In the genomic region with DNA sequence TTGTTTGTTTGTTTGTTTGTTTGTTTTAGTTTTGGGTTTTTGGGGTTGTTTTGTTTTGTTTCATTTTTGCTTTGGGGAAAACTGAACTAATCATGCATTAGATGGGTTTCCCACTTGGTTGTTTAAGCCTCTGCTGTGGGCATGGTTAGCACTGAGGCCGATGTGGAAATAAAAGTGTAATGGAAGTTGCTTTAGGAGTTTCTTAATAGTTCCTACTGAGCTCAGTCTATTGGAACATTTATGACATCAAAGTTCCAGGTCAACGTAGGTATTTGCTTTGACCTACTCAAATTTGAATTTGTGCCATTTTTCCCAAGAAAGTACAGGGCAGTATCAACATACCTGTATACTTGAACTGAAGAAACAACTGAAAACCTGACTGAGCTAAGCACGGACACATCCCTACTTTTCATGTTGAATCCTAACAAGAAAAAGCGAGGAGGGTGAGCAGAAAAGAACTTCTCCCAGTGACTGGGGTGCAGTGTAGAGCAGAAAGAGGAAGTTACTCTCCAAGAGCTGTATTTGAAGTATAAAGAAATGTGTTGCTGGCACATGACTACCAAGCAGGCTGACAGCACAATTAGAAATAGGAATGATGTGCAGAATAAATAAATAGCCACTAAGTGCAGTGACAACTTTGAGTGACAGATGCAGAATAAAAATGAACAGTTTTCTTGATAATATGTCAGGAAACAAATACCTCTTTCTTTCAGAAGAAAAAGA, we compare ENCODE assay signal across 25 mouse cellular contexts.
A peak's percentile ranks its signal among the peaks of the same experiment; 100 is the strongest.
DNase-seq lines count a peak whose midpoint lies in the region; ATAC-seq and TF ChIP-seq lines count a peak whose summit lies in the region.
"Had no signal": no experiment of that assay in that cellular context is flagged by ENCODE, and none has a peak within 500 bp of the region (broad histone marks: within the 10 kb centered on the region; RNA-seq: fewer than 3 reads in every experiment).

No protein-coding gene starts in this region.

- 71% methylated on average over 4 of the region's 4 CpGs for WGBS in lung, embryonic 16.5 days
- 67% methylated on average over 4 of the region's 4 CpGs for WGBS in lung, adult 2 months
- WGBS in stomach, postnatal 0 days: 79% methylated on average over 4 of the region's 4 CpGs
- 72% methylated on average over 4 of the region's 4 CpGs for WGBS in kidney, adult 2 months

- H3K4me2 ChIP-seq in lung, embryonic 16.5 days (ENCODE audit: low read depth, low read length): no peak overlapping the region
- H3K4me2 ChIP-seq in CH12.LX (ENCODE audit: insufficient read depth, low read depth, poor library complexity, severe bottlenecking): no peak overlapping the region
- no peak overlapping the region for H3K4me2 ChIP-seq in stomach, postnatal 0 days (replicated peaks; ENCODE audit: low read depth)
- H3K4me2 ChIP-seq: heart, embryonic 15.5 days; hindbrain, embryonic 14.5 days; midbrain, embryonic 13.5 days; neural tube, embryonic 13.5 days; stomach, embryonic 15.5 days had no signal

- H3K9me3 ChIP-seq in lung, embryonic 16.5 days (ENCODE audit: control insufficient read depth, low read length): no peaks in the 10 kb centered on the region
- H3K9me3 ChIP-seq in CH12.LX (replicated peaks; ENCODE audit: low read length): peaks cover 4% of the 10 kb centered on the region
- H3K9me3 ChIP-seq in stomach, postnatal 0 days (ENCODE audit: control insufficient read depth, low read length): no peaks in the 10 kb centered on the region
- H3K9me3 ChIP-seq: heart, embryonic 15.5 days; megakaryocyte, embryonic 14.5 days; midbrain, embryonic 13.5 days; neural tube, embryonic 13.5 days; stomach, embryonic 15.5 days had no signal

- no peak for DNase-seq in lung, adult 2 months
- DNase-seq in CH12.LX (ENCODE audit: extremely low read depth): no peak
- no peak for DNase-seq in stomach, postnatal 0 days (ENCODE audit: low spot score)
- no peak for DNase-seq in kidney, adult 2 months
- DNase-seq in left cerebral cortex, adult 9 months (ENCODE audit: low spot score in 2 of 2): no peak
- DNase-seq: adrenal gland, postnatal 25 days; cerebellum, adult 9-11 months; gastrocnemius, postnatal 25 days; heart, postnatal 36 days; kidney, adult 8-10 months; kidney, postnatal 10 days; thymus, adult 2 months; thymus, postnatal 4 days had no signal

- no peak for ATAC-seq in lung, embryonic 16.5 days (ENCODE audit: low read depth)
- peak; percentile 86 for ATAC-seq in granulocyte monocyte progenitor cell, adult 5-6 weeks (replicated peaks; ENCODE audit: poor library complexity, severe bottlenecking)
- ATAC-seq in neutrophil, adult 5-6 weeks (ENCODE audit: extremely low read depth, insufficient number of reproducible peaks, low FRiP score, poor library complexity, severe bottlenecking): peak; percentile 89
- no peak for ATAC-seq in stomach, postnatal 0 days (ENCODE audit: low FRiP score, low TSS enrichment)
- ATAC-seq: inflammation-experienced regulatory T-cells, adult 6 months; midbrain, embryonic 13.5 days had no signal

- no peak overlapping the region for H3K9ac ChIP-seq in lung, embryonic 16.5 days (ENCODE audit: low read length)
- H3K9ac ChIP-seq in CH12.LX (ENCODE audit: insufficient read depth, low read depth): no peak overlapping the region
- no peak overlapping the region for H3K9ac ChIP-seq in stomach, postnatal 0 days (ENCODE audit: low read length)
- H3K9ac ChIP-seq: heart, embryonic 15.5 days; hindbrain, embryonic 14.5 days; midbrain, embryonic 13.5 days; neural tube, embryonic 13.5 days; stomach, embryonic 15.5 days had no signal

- no peaks in the 10 kb centered on the region for H3K79me2 ChIP-seq in CH12.LX (replicated peaks; ENCODE audit: control insufficient read depth, extremely low read depth, insufficient read depth, poor library complexity, severe bottlenecking)

- TF ChIP-seq CTCF in lung, adult 2 months (IDR thresholded peaks at IDR 0.05; ENCODE audit: insufficient read depth, low read length): no peak
- no peak for TF ChIP-seq CTCF in CH12.LX (conservative IDR thresholded peaks at IDR 0.05 in 1 of 2, IDR thresholded peaks at IDR 0.05 in 1 of 2; ENCODE audit: low read depth in 2 of 2, low read length in 2 of 2)
- TF ChIP-seq CTCF in stomach, postnatal 0 days (IDR thresholded peaks at IDR 0.05; ENCODE audit: low read depth): no peak
- TF ChIP-seq CTCF in kidney, adult 2 months (conservative IDR thresholded peaks at IDR 0.05; ENCODE audit: insufficient read depth, insufficient read length, low read depth, low read length): no peak

- dilution Hi-C loops in CH12.LX (cut with MboI; ENCODE audit: extremely low pct_ligation_motif_present, extremely low pct_unique_long_range_greater_than_20kb, low sequenced_read_pairs): no loop called here

- no peak for TF ChIP-seq POLR2A in lung, adult 2 months (IDR thresholded peaks at IDR 0.05; ENCODE audit: borderline replicate concordance, extremely low read depth, low read depth, low read length)
- no peak for TF ChIP-seq POLR2A in CH12.LX (IDR thresholded peaks at IDR 0.05; ENCODE audit: low read depth, low read length)
- no peak for TF ChIP-seq POLR2A in kidney, adult 2 months (IDR thresholded peaks at IDR 0.05; ENCODE audit: low read depth, low read length)

- no peak overlapping the region for H3K4me3 ChIP-seq in lung, embryonic 16.5 days (ENCODE audit: low read length)
- no peak overlapping the region for H3K4me3 ChIP-seq in lung, adult 2 months (replicated peaks; ENCODE audit: extremely low read depth, low read depth, low read length)
- H3K4me3 ChIP-seq in CH12.LX (replicated peaks in 1 of 3; ENCODE audit: low read depth in 2 of 3, low read length in 2 of 3, poor library complexity in 1 of 3): no peak overlapping the region
- H3K4me3 ChIP-seq in stomach, postnatal 0 days (ENCODE audit: low read depth, low read length): no peak overlapping the region
- H3K4me3 ChIP-seq in kidney, adult 2 months (ENCODE audit: insufficient read depth, low read depth, low read length): no peak overlapping the region
- H3K4me3 ChIP-seq: heart, embryonic 15.5 days; limb, embryonic 10.5 days; megakaryocyte, embryonic 14.5 days; midbrain, embryonic 13.5 days; myocyte; neural tube, embryonic 13.5 days; stomach, embryonic 15.5 days had no signal

- no peak for TF ChIP-seq EP300 in CH12.LX (IDR thresholded peaks at IDR 0.05; ENCODE audit: low read length)
- no peak for TF ChIP-seq EP300 in stomach, postnatal 0 days (optimal IDR thresholded peaks at IDR 0.05)

- H3K27ac ChIP-seq in lung, embryonic 16.5 days (ENCODE audit: low read length): 0 out of 2 replicates have a peak overlapping the region, but pooled peaks have one; percentile 22
- H3K27ac ChIP-seq in CH12.LX (ENCODE audit: insufficient read depth, low read depth): no peak overlapping the region
- H3K27ac ChIP-seq in stomach, postnatal 0 days (replicated peaks): no peak overlapping the region
- no peak overlapping the region for H3K27ac ChIP-seq in kidney, adult 2 months (ENCODE audit: insufficient read depth, low read depth, low read length)
- H3K27ac ChIP-seq: heart, embryonic 15.5 days; hindbrain, embryonic 14.5 days; limb, embryonic 10.5 days; midbrain, embryonic 13.5 days; neural tube, embryonic 13.5 days; stomach, embryonic 15.5 days had no signal

- in situ Hi-C loops in CH12.LX (cut with MboI; ENCODE audit: low pct_ligation_motif_present, low pct_unique_long_range_greater_than_20kb, low sequenced_read_pairs): no loop called here

- no peaks in the 10 kb centered on the region; the same call in 1 of the 2 replicates for H3K4me1 ChIP-seq in lung, embryonic 16.5 days (replicated peaks; ENCODE audit: control insufficient read depth, insufficient read depth, low read length)
- no peaks in the 10 kb centered on the region for H3K4me1 ChIP-seq in lung, adult 2 months (ENCODE audit: control insufficient read depth, insufficient read depth, low read length)
- H3K4me1 ChIP-seq in CH12.LX (ENCODE audit: control insufficient read depth in 1 of 2, insufficient read depth in 2 of 2): peaks cover 5 to 13% of the 10 kb centered on the region in 2 experiments; a peak in 2 of 4 replicates
- no peaks in the 10 kb centered on the region for H3K4me1 ChIP-seq in stomach, postnatal 0 days (replicated peaks; ENCODE audit: control insufficient read depth, insufficient read depth)
- no peaks in the 10 kb centered on the region for H3K4me1 ChIP-seq in kidney, adult 2 months (ENCODE audit: control insufficient read depth, insufficient read depth, low read length)
- H3K4me1 ChIP-seq: heart, embryonic 15.5 days; limb, embryonic 10.5 days; megakaryocyte, embryonic 14.5 days; midbrain, embryonic 13.5 days; stomach, embryonic 15.5 days had no signal

- TF ChIP-seq RAD21 in CH12.LX (IDR thresholded peaks at IDR 0.05; ENCODE audit: low read depth, low read length): no peak

- H3K36me3 ChIP-seq in lung, embryonic 16.5 days (ENCODE audit: control insufficient read depth, insufficient read depth, low read length): no peaks in the 10 kb centered on the region
- H3K36me3 ChIP-seq in CH12.LX (replicated peaks in 1 of 2; ENCODE audit: control insufficient read depth in 1 of 2, insufficient read depth in 1 of 2, low read length in 1 of 2): no peaks in the 10 kb centered on the region
- no peaks in the 10 kb centered on the region for H3K36me3 ChIP-seq in stomach, postnatal 0 days (ENCODE audit: control insufficient read depth, insufficient read depth, low read length)
- H3K36me3 ChIP-seq in kidney, adult 2 months (ENCODE audit: control insufficient read depth, insufficient read depth, low read length): no peaks in the 10 kb centered on the region
- H3K36me3 ChIP-seq: heart, embryonic 15.5 days; limb, embryonic 10.5 days; midbrain, embryonic 13.5 days; neural tube, embryonic 13.5 days; stomach, embryonic 15.5 days had no signal

- no peaks in the 10 kb centered on the region for H3K27me3 ChIP-seq in lung, embryonic 16.5 days (ENCODE audit: control insufficient read depth, insufficient read depth, low read depth, low read length)
- H3K27me3 ChIP-seq in CH12.LX (replicated peaks): no peaks in the 10 kb centered on the region
- H3K27me3 ChIP-seq in stomach, postnatal 0 days (ENCODE audit: control insufficient read depth, insufficient read depth, low read length): no peaks in the 10 kb centered on the region
- no peaks in the 10 kb centered on the region for H3K27me3 ChIP-seq in kidney, adult 2 months (replicated peaks; ENCODE audit: control insufficient read depth, insufficient read depth, low read length)
- H3K27me3 ChIP-seq: heart, embryonic 15.5 days; megakaryocyte, embryonic 14.5 days; midbrain, embryonic 13.5 days; neural tube, embryonic 13.5 days; stomach, embryonic 15.5 days had no signal

TF ChIP-seq in CH12.LX, 34 proteins besides CTCF, POLR2A, EP300 and RAD21:
- TF ChIP-seq BHLHE40 (IDR thresholded peaks at IDR 0.05; ENCODE audit: low read depth, low read length): peak; percentile 60
- no peak for TF ChIP-seq MYC (IDR thresholded peaks at IDR 0.05; ENCODE audit: low read depth, low read length)

Comparison
In these comparisons a context has a peak if more than half of its experiments do, and no peak if none do; other contexts are left out.
1. ATAC-seq: peak in granulocyte monocyte progenitor cell, adult 5-6 weeks (single experiment) and neutrophil, adult 5-6 weeks (single experiment); none in lung, embryonic 16.5 days (single experiment) and stomach, postnatal 0 days (single experiment).